Mouse (Mus musculus) neural tube, embryonic 14.5 days (tissue): ENCODE measurements at regions not wholly inside any gene's neighbourhood (a gene's known extent, or its start where the extent isn't known, plus 50 kb on each side); places are given as distances from the start of the nearest gene placed in this dataset.

Source experiments
- ATAC-seq: fragments of 200-750 bp; cut with Nextera tagmentation; 2 replicates; pipeline ENCODE4 v1.8.0; 2017; ENCODE audit warnings: low read depth, mild to moderate bottlenecking, moderate TSS enrichment, moderate library complexity
- H3K27ac ChIP-seq: fragments of 300-500 bp; sonication (generic); 2 replicates; pipeline ENCODE4 v1.5.1; 2014; ENCODE audit warnings: low read depth, mild to moderate bottlenecking, control low read depth, low read length, moderate library complexity, mixed read lengths
- H3K27me3 ChIP-seq: fragments of 300-500 bp; sonication (generic); 2 replicates; pipeline ENCODE4 v1.6.1; 2014; ENCODE audit warnings: low read length; ENCODE audit not compliant: control insufficient read depth, insufficient read depth
- H3K36me3 ChIP-seq: fragments of 300-500 bp; sonication (generic); 2 replicates; pipeline ENCODE4 v1.6.1; 2014; ENCODE audit warnings: low read length, mixed read lengths; ENCODE audit not compliant: control insufficient read depth, insufficient read depth
- H3K4me1 ChIP-seq: fragments of 300-500 bp; sonication (generic); 2 replicates; pipeline ENCODE4 v1.6.1; 2014; ENCODE audit warnings: low read length; ENCODE audit not compliant: control insufficient read depth, insufficient read depth
- H3K4me2 ChIP-seq: fragments of 300-500 bp; sonication (generic); 2 replicates; pipeline ENCODE4 v1.6.1; 2014; ENCODE audit warnings: mild to moderate bottlenecking, low read depth, low read length, control low read depth
- H3K4me3 ChIP-seq: fragments of 300-500 bp; sonication (generic); 2 replicates; pipeline ENCODE4 v1.5.1; 2014; ENCODE audit warnings: low read depth, low read length, control low read depth, mixed read lengths
- H3K9ac ChIP-seq: fragments of 300-500 bp; sonication (generic); replicated peaks from 2 replicates; pipeline ENCODE4 v1.6.1; 2014; ENCODE audit warnings: low read depth, mild to moderate bottlenecking, control low read depth, low read length, mixed read lengths
- H3K9me3 ChIP-seq: fragments of 300-500 bp; sonication (generic); 2 replicates; pipeline ENCODE4 v1.6.1; 2016; ENCODE audit warnings: low read length; ENCODE audit not compliant: control insufficient read depth
- WGBS: fragments of 180-500 bp; shearing (Covaris S2); extraction: QIAGEN DNeasy Blood & Tissue Kit; methylation state at CpG from one replicate; pipeline ENCODE4 v1.1.7; 2014; 5-methylcytosine and 5-hydroxymethylcytosine counted together

DNA sequence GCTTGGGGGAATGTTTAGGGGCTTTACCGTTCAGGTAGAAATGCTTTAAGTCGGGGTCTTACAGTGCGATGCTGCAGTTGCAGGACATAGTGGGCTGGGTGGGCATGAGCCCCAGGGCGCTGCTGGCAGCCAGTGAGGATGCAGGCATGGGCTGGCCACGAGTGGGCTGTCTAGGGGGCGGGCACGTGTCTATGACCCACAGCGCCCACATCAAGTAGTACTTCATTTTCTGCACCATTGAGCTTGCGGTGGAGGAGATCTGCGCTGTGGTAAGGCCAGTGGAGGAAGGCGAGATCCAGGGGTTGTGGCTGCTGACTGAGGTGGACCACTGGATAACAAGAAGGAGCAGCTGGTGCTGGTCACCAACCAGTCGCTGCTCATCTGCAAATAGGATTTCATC is 52.4 kb upstream of the Olfr291 start:
- no peak for ATAC-seq
- Histone ChIP-seq H3K9ac (no peak overlapping the region), H3K36me3 (no peaks in the 10 kb centered on the region), H3K27me3 (no peaks in the 10 kb centered on the region), H3K4me2 (no peak overlapping the region), H3K27ac (no peak overlapping the region), H3K4me3 (no peak overlapping the region), H3K4me1 (no peaks in the 10 kb centered on the region), H3K9me3 (no peaks in the 10 kb centered on the region)
- WGBS = 34% methylated on average over 12 of the region's 12 CpGs

- Histone ChIP-seq H3K9ac (no peak overlapping the region), H3K27ac (no peak overlapping the region), H3K27me3 (no peaks in the 10 kb centered on the region), H3K9me3 (no peaks in the 10 kb centered on the region), H3K36me3 (no peaks in the 10 kb centered on the region), H3K4me3 (no peak overlapping the region), H3K4me2 (no peak overlapping the region), H3K4me1 (no peaks in the 10 kb centered on the region)
- WGBS = 11% methylated on average over 1 of the region's 1 CpGs
- ATAC-seq = peak; percentile 66; the same call in 1 of the 2 replicates
Measured at GRCm38 (mm10) chr7:84794655-84795054, 58.7 kb upstream of the Olfr291 start.

DNA sequence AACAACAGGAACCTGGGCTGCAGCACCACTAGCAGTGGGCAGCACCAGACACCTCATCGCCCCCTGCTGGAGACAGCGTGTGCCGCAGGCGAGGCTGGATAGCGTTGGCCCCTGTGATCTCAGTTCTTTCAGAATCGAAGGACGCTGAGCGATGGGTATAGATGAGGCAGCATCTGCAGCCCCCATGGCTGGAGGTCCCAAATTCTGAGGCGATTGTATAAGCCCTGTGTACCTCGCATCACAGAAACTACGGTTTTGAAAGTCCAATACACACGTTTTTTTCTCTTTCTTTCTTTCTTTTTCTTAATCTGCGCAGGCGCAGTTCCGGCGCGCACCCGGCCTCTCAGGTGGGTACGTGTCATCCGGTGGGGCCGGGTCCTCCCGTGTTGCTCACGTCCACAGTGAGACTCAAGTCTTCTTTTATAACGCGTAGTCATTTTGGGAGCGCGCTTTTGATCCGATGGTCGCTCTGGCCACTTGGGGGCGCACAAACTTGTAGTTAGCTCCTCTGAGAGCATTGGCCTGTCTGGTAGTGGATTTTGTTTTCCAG is 74.0 kb upstream of the Olfr291 start:
- under 1% methylated on average over 30 of the region's 30 CpGs for WGBS
- Histone ChIP-seq H3K4me3 (peak overlapping the region; percentile 40), H3K9ac (peak overlapping the region; percentile 63), H3K27ac (peak overlapping the region; percentile 69), H3K36me3 (no peaks in the 10 kb centered on the region), H3K4me2 (peak overlapping the region; percentile 64), H3K27me3 (no peaks in the 10 kb centered on the region), H3K4me1 (no peaks in the 10 kb centered on the region), H3K9me3 (no peaks in the 10 kb centered on the region)
- ATAC-seq = peak; percentile 98

DNA sequence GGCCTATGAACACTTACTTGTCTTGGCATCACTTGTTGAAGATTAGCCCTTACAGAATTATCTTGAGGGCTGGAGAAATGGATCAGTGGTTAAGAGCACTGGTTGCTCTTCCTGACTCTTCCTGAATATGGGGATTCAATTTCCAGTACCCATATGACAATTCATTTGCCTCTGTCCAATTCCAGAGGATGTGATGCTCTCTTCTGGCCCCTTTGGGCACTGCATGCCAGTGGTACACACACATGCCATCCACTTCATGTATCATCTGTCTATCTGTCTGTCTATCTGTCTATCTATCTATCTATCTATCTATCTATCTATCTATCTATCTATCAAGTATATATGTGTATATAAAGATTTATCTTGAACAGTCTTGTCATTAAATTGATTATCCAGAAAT is 75.7 kb upstream of the Olfr291 start:
- no peak overlapping the region for H3K4me3 ChIP-seq
- ATAC-seq = no peak
- H3K27me3 ChIP-seq = no peaks in the 10 kb centered on the region
- no peak overlapping the region for H3K27ac ChIP-seq
- no peak overlapping the region for H3K4me2 ChIP-seq
- no peaks in the 10 kb centered on the region for H3K4me1 ChIP-seq
- no peaks in the 10 kb centered on the region for H3K9me3 ChIP-seq
- H3K36me3 ChIP-seq = no peaks in the 10 kb centered on the region
- H3K9ac ChIP-seq = no peak overlapping the region

DNA sequence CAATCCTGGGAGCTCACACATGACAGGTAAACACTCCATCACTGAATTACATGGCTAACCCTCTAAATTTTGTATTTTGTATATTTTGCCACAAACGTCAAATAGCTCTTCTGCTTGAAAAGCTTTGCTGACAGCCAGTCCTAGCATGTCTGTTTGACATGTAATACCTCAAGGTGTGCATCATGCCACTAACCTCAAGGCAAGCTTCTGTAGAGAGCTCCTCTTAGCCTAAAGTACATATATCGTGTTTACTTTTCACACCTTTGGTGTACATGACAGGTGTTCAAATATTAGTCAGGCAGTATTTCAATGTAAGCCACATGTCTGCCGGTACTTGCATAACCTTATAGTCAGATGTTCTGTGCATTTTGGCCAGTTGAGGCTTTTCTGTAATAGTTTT is 66.5 kb upstream of the Zfand6 start:
- no peak overlapping the region for H3K9ac ChIP-seq
- no peaks in the 10 kb centered on the region for H3K4me1 ChIP-seq
- WGBS = 91% methylated on average over 3 of the region's 3 CpGs
- H3K4me3 ChIP-seq = no peak overlapping the region
- no peaks in the 10 kb centered on the region for H3K36me3 ChIP-seq
- no peak for ATAC-seq
- H3K9me3 ChIP-seq = no peaks in the 10 kb centered on the region
- H3K4me2 ChIP-seq = no peak overlapping the region
- no peak overlapping the region for H3K27ac ChIP-seq
- no peaks in the 10 kb centered on the region for H3K27me3 ChIP-seq

- no peaks in the 10 kb centered on the region for H3K36me3 ChIP-seq
- H3K9me3 ChIP-seq = no peaks in the 10 kb centered on the region
- ATAC-seq = no peak
- H3K27ac ChIP-seq = no peak overlapping the region
- H3K9ac ChIP-seq = no peak overlapping the region
- no peak overlapping the region for H3K4me2 ChIP-seq
- no peak overlapping the region for H3K4me3 ChIP-seq
- no peaks in the 10 kb centered on the region for H3K4me1 ChIP-seq
- 95% methylated on average over 1 of the region's 1 CpGs for WGBS
- H3K27me3 ChIP-seq = no peaks in the 10 kb centered on the region
Measured at GRCm38 (mm10) chr7:84753361-84753760, 63.6 kb upstream of the Zfand6 start.

- Histone ChIP-seq H3K36me3 (no peaks in the 10 kb centered on the region), H3K4me3 (peak overlapping the region; percentile 29), H3K27ac (no peak overlapping the region), H3K9me3 (no peaks in the 10 kb centered on the region), H3K4me1 (no peaks in the 10 kb centered on the region), H3K9ac (peak overlapping the region; percentile 17), H3K27me3 (no peaks in the 10 kb centered on the region), H3K4me2 (peak overlapping the region; percentile 43)
- peak; percentile 92 for ATAC-seq
- WGBS = 5% methylated on average over 21 of the region's 21 CpGs
Measured at GRCm38 (mm10) chr7:84749434-84750301, 59.9 kb upstream of the Zfand6 start.

DNA sequence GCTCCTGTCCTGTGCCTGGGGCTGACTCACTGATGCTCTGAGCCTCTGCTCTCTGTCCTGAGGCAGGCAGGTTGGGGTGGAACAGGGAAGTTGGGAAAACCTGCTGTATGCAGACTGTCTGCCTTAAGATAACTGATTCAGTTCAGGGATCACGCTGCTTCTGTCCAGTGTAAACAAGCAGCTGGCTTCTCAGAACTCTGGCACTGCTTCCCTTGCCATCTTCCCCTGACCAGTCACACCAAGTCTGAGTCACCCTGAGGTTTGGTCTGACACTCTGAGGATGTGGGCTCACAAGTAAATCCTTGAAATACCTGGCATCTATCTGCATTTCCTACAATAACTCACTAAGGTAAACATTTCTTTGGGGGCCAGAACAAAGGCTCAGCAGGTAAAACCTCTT is 58.1 kb upstream of the Zfand6 start:
- Histone ChIP-seq H3K9me3 (no peaks in the 10 kb centered on the region), H3K36me3 (no peaks in the 10 kb centered on the region), H3K27me3 (no peaks in the 10 kb centered on the region), H3K27ac (no peak overlapping the region), H3K4me2 (no peak overlapping the region), H3K4me1 (no peaks in the 10 kb centered on the region), H3K9ac (no peak overlapping the region), H3K4me3 (no peak overlapping the region)
- no peak for ATAC-seq
- WGBS = 76% methylated on average over 1 of the region's 1 CpGs

- ATAC-seq = no peak
- Histone ChIP-seq H3K36me3 (no peaks in the 10 kb centered on the region), H3K4me3 (no peak overlapping the region), H3K4me2 (no peak overlapping the region), H3K9ac (no peak overlapping the region), H3K9me3 (no peaks in the 10 kb centered on the region), H3K4me1 (no peaks in the 10 kb centered on the region), H3K27ac (no peak overlapping the region), H3K27me3 (no peaks in the 10 kb centered on the region)
- 93% methylated on average over 5 of the region's 5 CpGs for WGBS
Measured at GRCm38 (mm10) chr7:84744321-84745070, 54.7 kb upstream of the Zfand6 start.
